Mouse (Mus musculus) thymus, adult 18-20 months (tissue): ENCODE results near the gene Wdr82.
A peak's percentile ranks its signal among the peaks of the same experiment; 100 is the strongest.
"Not testable (repeated sequence)": the region's sequence is repeated elsewhere in the genome, so short reads cannot be mapped to it uniquely, and the experiment has no call there.

Experiments
- DNase-seq, 2 experiments: peaks; one replicate each; pipeline ENCODE4 v3.0.0; 2022; ENCODE audit warnings: mixed read lengths in 2 of 2

Wdr82 gene

DNA sequence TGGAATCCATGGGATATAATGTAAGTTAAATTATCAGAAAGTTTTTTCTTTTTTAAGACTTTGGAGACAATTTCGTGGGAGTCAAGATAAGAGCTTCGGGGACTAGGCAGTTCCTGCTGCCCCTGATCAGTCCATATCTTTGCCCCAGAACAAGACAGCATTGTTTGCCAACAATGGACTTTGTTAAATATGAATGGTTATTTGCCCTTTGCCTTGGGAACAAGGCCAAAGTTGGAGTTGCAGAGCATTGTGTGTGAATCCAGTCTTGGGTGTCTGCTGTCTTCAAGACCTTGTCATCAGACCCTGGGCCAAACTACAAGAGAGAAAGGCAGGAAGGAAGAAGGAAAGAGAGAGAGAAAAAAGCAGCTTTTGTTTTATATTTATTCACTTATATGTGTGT lies 4.0 kb upstream of the Wdr82 start:
- DNase-seq: no peak

DNA sequence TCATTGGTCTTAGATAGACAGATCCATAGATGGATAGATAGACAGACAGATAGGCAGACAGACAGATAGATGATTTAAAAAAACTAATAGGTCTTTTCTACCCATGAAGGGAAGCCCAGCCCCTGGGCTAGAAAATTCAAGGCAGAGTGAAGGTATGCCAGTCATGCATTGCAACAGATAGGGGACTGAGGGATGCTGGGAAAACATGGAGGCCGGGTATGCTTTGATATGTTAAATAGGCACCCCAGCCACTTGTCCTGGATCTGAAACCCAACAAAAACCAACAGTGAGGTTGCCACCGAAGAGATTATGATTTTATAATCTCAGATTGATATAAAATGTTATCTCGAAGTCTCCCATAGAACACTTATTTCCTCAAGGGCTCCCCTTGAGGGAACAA lies 3.5 kb upstream of the Wdr82 start:
- no peak for DNase-seq

DNA sequence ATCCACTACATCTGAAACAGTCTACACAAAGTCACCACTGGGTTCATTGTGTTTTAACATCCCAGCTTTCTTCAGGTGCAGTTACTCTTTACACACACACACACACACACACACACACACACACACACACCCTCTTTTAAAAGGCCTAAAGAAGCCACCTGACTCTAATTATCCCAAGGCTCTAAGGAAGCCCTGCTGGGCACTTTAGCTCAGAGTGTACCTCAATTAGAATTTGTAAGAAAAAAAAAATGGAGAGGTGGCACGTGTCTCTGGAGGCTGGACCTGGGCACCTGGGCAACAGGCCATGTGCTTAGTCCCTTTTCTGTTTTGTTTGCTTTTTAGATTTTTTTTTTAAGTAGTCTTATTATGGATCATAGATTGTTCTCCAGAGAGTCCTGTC lies 3.0 kb upstream of the Wdr82 start:
- DNase-seq: no peak

DNA sequence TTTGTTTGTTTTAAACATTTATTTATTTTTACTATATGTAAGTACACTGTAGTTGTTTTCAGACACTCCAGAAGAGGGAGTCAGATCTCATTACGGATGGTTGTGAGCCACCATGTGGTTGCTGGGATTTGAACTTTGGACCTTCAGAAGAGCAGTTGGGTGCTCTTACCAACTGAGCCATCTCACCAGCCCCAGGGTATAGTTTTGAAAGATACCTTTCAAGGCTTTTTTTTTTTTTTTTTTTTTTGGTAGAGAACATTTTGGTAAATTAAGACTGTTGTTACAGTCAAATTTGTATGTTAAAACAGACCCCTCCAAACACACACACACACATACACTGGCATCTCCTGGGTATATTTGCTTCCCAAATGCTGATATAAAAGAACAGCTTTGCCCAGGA lies 1.7 kb upstream of the Wdr82 start:
- not testable (repeated sequence) for DNase-seq

DNA sequence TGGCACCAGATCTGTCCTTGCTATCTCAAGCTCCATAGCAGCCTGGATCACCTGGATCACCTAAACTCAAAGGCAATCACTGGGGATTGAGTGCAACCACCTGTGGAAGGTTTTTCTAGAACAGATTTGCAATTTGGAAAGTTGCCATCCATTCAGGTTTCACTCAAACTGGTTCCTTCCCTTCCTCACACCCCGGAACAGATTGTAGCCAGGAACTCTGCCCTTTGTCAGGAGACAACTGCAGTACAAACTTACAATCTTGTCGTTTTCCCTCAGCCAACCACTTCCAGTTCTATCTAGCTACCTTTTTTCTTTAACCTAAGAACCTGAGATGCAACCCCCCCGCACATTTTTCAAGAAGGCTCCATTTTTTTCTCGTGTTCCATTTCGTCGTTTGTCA lies 811 bp upstream of the Wdr82 start:
- no peak for DNase-seq

DNA sequence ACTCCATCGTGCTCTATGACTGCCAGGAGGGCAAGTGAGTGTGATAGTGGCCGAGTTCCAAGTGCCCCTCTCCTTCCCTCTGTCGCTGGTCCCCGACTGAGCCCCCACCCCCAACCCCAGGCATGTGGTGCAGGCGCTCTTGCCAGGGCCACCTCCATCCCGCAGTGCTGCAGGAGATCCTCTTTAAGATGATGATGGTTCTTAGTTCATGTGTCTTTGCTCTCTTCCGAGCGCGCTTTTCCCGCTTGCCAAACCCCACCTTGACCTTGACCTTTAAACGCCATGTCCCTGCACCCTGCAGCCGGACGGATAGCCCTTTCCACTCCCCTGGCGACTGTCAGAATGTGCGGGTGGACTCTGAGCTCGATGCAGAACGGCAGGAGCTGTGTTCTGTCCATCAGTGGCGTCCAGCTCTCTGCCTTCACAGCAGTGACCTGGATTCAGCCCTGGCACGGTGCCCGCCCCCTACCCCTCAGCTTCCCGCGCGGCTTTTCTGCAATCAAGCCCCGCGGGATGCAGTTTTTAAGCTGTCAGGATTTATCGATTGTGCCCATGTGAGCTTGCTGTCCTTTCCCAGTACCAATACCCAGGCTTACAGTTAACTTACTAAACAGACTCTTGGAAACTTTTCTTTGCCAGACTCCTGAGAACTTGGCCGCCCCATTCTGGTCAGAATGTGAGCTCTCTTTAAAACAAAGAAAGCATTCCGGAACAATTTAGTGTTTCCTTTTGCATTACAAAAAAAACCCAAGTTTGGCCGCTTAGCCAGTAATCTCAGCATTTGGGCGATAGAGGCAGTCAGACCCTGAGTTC lies 824 bp downstream of the Wdr82 start:
- DNase-seq: peak in 1 of 2 experiments; percentile 41

DNA sequence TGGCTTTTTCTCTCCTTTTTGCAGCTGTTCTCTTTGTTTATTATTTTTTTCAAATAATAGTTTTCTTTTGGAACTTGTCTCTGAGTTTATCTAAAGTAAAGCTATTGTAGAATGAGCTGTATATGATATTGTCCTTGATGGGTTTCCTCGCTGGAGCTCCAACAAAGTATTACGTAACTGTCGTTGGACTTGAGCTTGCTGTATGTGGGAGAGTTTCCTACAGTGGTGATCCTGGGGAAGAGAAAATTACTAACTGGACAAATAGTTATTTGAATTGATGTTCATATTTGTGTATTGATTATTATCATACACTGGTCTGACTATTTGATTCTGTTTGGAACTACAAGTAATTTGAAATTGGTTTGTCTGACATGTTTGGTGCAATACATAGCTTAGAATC lies 1.8 kb downstream of the Wdr82 start:
- DNase-seq: no peak

DNA sequence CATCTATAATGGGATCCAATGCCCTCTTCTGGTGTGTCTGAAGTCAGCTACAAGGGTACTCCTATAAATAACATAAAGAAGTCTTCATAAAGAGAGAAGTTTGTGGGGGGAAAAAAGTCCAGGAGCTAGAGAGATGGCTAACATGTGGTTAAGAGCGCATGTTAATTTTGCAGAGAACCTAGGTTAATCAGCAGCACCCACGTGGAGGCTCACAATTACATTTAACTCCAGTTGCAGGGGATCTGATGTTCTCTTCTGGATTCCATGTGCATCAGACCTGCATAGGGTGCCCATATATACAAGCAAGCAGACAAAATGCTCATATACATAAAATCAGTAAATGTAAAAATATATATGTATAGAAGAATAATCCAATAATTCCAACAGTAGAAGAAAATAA lies 2.6 kb downstream of the Wdr82 start:
- no peak for DNase-seq

DNA sequence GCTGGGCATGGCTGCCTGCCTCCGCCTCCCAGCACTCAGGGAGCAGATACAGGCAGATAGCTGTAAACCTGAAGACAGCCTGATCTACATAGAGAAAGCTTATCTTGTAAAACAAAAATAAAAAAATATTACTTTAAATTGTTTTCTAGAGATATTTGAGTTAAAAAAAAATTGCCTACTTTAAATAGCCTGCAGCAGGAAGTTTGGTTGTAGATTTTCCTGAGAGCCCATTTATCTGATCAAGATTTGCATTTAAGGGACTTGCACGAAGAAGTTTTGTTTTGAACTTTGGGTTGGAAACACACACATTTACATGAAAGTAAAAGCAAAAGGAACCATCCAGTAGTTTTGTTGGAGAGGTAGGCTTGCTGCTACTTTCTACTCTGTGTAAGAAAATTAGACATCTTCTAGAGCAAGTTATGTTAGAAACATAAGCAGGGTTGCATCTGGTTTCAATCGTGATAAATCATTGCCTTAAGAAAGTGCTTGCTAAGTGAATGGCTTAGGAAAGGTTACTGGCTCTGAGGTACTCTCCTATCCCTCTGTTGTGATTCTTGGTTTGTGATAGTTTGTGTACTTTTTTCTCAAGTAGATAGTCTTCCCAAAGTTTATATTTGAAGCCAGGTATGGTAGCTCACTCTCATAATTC lies 4.9 kb downstream of the Wdr82 start:
- DNase-seq: no peak

DNA sequence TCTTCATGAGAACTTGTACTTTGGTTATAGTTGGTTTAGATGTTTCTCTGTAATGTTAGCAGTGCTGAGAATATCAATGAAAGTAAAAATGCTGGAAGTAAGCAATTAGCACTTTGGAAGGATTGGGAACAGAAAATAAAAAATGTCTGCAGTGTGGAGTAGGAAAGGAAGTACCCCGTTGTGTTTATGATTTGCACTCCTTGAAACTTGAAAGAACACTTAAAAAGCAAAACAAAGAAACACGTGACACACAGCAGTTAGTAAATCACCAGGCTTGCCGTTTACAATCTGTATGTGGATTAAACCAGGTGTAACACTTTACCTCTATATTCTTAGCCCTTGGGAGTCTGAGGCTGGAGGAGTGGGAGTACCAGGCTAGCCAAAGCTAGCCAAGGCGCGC lies 6.0 kb downstream of the Wdr82 start:
- no peak for DNase-seq

DNA sequence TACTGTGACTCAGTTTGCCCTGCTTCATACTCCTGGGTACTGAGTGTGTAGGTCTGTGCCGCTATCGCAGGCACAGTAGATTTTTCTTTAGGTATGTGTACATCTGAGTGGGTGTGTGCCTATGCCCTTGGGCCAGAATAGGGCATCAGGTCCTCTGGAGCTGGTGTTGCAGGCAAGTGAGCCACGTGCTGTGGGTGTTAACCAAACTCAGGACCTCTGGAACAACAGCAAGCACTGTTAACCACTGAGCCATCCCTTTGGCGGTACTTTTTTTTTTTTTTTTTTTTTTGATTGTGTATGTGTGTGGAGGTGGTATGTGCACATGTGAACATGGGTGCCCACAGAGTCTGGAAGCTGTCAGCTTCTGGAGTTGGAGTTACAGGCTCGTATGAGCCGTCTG lies 7.1 kb downstream of the Wdr82 start:
- no peak for DNase-seq

DNA sequence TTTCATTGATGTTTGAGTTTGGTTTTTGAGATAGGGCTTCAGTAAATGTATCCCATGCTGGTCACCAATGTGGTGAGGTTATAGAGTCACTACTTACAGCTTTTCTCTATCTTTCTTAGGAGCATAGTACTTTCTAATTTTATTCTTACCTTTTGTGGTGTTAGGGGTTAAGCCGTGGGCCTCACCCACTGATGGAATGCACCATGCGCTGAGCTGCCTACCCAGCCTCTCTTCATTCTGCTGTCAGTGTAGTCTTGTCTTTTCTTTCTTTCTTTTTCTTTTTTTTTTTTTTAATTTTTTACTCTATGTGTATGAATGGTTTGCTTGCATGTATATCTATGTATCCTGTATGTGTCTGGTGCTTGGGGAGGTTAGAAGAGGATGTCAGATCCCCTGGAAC lies 8.7 kb downstream of the Wdr82 start:
- no peak for DNase-seq

DNA sequence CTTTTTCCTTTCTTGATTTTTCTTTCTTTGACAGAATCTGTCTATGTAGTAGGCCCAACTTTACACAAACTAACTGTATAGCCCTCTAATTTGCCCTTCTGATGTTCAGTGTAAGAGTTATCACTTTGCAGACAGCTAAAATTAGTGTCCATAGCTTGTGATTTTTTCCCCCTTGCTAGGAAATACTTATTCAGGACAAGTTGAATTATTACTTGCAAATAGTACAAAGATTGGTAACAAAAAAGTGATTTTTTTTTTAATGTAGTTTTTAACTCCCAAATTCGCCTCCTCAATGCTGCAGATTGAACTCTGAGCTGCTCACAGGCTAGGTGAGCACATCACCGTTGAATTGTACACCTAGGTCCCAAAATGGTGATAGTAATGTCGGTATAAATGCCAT lies 9.2 kb downstream of the Wdr82 start:
- DNase-seq: no peak

DNA sequence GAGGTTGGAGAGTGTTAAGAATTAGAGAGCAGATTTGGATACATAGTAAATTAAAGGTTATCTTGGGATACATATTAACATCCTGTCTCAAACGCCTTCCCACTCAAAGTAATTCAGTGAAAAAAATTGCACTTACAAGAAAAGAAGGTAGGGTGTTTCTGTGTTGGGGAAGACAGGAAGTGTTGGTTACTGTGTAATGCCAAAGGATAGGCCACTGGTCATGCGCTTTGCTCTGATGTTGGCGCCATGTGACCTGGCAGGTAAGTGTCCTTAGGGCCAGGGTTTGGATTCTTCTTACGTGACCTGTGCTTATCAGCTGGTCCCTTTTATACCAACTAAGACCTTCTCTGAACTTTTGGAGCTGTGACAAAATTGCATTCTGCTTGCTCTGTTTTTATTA lies 11.4 kb downstream of the Wdr82 start:
- DNase-seq: no peak

DNA sequence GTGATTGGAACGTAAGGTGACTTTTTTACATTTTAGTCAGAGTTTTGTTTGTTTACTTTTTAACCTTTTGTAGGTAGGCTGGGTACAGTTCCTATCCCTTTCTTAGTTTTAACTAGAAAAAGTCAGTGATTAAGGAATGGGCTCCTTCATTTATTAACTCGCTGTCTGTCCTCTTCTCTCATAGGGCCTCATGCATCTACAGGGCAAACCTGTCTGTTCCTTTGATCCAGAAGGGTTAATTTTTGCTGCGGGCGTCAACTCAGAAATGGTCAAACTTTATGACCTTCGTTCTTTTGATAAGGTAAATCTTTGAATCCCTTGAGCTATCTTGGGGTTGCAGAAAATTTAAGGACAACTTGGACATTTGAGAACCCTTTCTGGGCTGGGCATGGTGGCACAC lies 13.3 kb downstream of the Wdr82 start:
- no peak for DNase-seq

DNA sequence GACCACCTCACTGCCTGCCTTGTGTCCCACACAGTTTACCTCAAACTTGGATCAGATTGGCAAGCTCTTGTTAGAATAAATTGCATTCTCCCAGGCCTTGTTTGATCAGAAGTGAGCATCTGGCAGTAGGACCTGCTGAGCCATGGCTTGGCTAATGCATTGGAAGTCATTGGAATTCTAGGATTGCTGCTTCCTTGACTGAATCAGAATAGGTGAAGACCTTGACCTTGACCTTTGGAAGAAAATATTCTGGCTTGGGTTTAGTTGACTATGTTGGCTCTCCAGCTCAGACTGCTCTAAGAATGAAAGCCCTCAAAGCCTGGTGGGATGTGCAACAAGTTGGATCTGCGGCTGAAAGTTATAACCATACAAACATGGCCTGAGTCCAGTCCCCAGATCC lies 20.6 kb downstream of the Wdr82 start:
- no peak for DNase-seq

DNA sequence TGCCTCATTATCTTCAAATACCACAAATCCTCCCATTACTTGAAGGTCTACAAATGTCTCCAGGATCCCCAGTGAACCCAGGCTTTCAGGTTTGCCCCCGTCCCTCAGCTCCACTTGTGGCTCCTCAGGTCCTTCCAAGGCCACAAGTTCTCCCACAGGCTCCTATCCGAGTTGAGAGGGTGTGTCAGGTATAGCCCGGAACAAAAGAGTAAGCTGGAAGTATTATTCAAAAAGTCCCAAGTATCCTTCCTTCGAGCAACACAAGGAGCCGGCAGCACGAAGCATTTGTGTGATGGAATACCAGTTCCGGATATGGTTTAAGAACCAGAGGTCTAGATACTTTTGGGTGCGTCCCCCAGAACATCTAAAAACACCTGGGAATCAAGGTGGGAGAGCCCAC lies 21.3 kb downstream of the Wdr82 start:
- DNase-seq: no peak

DNA sequence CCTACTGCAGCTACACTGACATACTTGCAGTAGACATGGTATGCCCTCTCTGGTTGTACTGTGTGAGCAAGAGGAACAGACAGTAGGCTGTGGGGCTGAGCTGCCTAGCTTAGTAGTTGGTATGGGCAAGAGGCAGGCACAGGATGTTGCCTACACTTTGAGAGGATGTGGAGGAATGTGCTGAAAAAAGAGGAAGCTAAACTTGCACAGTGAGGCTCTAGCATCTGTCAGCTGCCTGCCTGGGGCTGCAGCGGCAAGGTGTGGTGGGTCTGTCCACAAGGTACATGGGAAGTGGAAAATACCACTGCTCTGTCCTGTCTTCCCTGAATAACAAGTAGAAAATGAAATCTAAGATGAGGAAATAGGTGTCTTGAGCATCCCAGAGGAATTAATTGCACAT lies 22.3 kb downstream of the Wdr82 start:
- peak in 1 of 2 experiments; percentile 22 for DNase-seq

DNA sequence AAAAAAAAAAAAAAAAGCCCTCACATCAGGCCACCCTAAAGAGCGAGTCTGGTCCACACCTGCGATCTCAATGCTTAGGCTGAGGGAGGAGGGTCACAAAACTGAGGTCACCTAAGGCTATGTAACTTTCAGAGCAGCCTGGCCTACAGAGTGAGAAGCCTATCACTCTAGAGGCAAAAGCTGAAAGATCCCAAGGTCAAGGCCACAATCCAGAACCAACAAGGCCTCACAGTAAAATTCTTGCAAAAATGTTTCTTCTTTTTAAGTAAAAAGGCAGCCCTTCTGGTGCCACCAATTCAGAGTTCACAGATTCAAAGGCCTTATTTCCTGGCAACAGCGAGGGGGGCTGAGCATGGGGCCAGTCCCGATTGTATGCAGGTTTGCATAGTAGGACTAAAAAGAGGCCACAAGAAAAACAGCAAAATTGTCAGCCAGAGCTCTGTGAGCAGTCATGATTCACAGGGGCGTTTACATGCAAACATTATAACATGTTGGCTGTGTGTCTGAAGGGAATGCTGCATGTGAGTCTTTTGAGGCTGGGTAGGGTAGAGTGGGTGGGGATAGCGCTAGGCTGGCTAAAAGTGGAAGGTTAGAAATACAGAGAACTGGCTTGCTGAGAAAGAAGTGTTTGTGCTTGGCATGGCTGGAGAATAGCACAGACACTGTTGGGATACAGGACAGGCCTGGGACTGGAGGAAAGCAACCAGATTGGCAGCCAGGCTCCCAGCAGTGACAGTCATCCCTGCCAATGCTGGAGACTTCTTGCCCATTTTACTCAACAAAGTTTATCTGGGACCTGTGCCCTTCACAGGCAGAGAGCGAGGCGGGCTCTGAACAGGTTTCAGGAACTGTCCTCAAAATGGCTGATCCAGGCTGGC lies 23.4 kb downstream of the Wdr82 start:
- DNase-seq: no peak

DNA sequence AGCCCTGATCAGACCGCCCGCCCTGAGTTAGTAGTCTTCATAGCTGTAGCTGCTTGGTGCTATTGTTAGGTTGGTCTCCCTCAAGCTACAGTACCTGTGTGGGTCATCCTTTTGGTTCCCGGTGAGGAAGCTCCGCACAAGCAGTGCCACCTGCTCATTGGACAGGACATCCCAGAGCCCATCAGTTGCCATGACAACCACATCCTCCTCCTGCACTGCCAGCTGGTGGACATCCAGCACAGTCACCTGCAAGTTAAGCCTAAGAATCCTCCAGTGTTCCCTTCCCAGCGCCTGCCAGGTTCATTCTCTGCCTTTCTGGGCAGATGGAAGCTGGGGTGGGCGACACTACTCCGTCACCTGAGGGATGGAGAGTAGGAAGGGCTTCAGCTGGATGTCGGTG lies 25.0 kb downstream of the Wdr82 start:
- DNase-seq: no peak

DNA sequence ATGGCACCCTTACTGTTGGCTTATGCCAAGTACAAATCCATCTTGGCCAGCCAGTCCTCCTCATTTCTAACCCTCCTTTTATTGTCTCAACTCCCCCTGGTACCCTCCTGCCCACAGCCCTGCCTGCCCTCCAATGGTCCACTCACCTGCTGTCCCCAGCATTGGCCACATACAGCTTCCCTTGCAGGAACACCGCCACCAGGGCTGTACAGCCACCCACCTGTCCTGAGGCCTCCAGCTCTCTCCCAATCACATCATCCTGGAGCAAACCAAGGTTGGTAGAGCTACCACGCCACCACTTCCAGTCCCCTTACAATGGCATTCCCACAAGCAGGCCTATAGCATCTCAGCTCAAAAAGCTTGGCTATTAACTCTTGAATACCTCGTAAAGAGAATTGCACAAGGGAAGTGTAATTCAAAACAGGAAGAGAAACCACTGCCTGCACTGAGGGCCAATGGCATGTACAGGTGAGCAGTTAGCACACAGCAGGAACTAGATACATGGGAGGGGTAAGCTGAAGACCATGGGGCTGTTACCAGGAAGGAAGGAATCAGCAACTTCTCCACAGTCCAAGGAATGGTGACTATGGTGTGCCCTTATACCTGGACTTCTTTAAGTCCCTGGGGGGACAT lies 26.5 kb downstream of the Wdr82 start:
- DNase-seq: no peak

DNA sequence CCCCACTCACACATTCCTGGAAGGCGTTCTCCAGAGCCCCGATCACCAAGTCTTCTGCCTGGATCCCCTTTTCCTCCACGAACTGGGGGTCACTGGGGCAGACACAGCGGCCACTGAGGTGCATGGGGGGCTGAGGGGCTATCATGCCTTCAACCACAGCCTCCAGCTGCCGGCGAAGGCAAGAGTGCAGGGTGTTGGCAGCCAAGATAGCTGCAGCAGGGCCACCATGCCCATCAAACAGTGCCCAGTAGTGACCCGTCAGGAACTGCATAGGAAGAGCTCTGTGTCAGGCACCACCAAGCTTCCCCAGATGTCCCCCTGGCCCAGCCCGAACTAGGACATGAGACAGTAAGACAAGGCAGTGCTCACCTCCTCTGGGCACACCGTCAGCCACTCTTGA lies 27.0 kb downstream of the Wdr82 start:
- DNase-seq: no peak

DNA sequence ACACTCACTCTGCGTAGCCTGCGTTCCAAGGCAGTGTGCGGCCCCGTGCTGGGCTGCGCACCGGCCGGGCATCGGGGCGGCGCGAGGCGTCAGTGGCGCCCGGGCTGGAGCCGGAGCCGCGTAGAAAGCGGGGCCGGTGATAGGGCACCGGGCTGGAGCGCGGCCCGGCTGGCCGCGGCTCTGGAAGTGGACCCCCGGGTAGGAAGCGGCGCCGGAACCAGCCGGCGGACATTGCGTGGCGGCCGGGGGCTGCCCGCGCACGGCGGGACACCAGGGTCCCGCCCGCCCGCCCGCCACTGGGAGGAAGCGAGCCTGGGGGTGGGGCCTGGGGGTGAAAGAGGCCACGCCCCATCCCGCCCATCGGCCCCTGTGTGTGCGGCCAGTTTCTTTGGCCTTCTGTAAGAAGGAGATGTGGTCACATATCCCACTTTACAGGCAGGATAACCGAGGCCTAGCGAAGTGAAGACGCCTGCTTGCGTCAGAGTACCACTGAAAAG lies 28.3 kb downstream of the Wdr82 start:
- peak; percentile 38 to 49 for DNase-seq
